ENCODE assay signal across 14 mouse cellular contexts in the genomic region with DNA sequence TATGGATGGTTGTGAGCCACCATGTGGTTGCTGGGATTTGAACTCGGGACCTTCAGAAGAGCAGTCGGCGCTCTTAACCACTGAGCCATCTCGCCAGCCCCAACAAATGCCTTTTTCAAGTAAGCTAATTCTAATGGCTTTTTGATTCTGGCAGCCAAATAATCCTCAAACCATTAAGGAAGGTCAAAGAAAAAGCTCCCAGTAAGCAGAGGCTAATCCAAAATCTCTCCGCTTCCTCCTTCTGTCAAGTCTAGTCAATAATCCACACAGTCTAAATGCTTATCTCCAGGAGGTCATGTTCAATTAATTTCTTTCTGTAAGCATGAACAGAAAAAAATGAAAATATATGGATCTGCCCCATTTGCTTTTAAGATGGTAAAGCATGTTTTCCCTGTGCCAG. TPM values are rescaled to one million over a fixed set of nuclear protein-coding genes. Genes with fewer than 3 reads are reported as not detected.
DNase-seq lines count a peak whose midpoint lies in the region; ATAC-seq and TF ChIP-seq lines count a peak whose summit lies in the region.
"Had no signal": no experiment of that assay in that cellular context is flagged by ENCODE, and none has a peak within 500 bp of the region (broad histone marks: within the 10 kb centered on the region; RNA-seq: fewer than 3 reads in every experiment).

No protein-coding gene starts in this region.

- no peaks in the 10 kb centered on the region for H3K27me3 ChIP-seq in forebrain, embryonic 13.5 days
- no peaks in the 10 kb centered on the region for H3K27me3 ChIP-seq in forebrain, embryonic 12.5 days
- H3K27me3 ChIP-seq in kidney, embryonic 15.5 days = no peaks in the 10 kb centered on the region
- no peaks in the 10 kb centered on the region for H3K27me3 ChIP-seq in kidney, adult 2 months (replicated peaks; ENCODE audit: control insufficient read depth, insufficient read depth, low read length)
- no peaks in the 10 kb centered on the region for H3K27me3 ChIP-seq in midbrain, embryonic 12.5 days
- H3K27me3 ChIP-seq in neural tube, embryonic 14.5 days (ENCODE audit: control insufficient read depth, insufficient read depth, low read length) = no peaks in the 10 kb centered on the region
- no peaks in the 10 kb centered on the region for H3K27me3 ChIP-seq in lung, postnatal 0 days (replicated peaks; ENCODE audit: insufficient read depth, low read length)

- no peak for DNase-seq in kidney, adult 2 months
- DNase-seq in right cerebral cortex, postnatal 36 days (ENCODE audit: low spot score in 2 of 2) = no peak
- DNase-seq in lung, postnatal 0 days (ENCODE audit: low spot score) = no peak
- DNase-seq: cerebellum, postnatal 14 days; gastrocnemius, adult 2 months had no signal

- ATAC-seq in forebrain, embryonic 13.5 days = no peak
- no peak for ATAC-seq in forebrain, embryonic 12.5 days (ENCODE audit: low FRiP score)
- no peak for ATAC-seq in kidney, embryonic 15.5 days (replicated peaks; ENCODE audit: low FRiP score)
- ATAC-seq in midbrain, embryonic 12.5 days (ENCODE audit: low FRiP score, low read depth) = no peak
- no peak for ATAC-seq in neural tube, embryonic 14.5 days (ENCODE audit: low read depth)
- ATAC-seq in lung, postnatal 0 days = no peak
- ATAC-seq: CD4-positive, CD25-positive, alpha-beta regulatory T cell, adult 4 months; forebrain, embryonic 16.5 days had no signal

- H3K9me3 ChIP-seq in forebrain, embryonic 13.5 days (replicated peaks) = no peaks in the 10 kb centered on the region
- no peaks in the 10 kb centered on the region for H3K9me3 ChIP-seq in forebrain, embryonic 12.5 days
- no peaks in the 10 kb centered on the region for H3K9me3 ChIP-seq in kidney, embryonic 15.5 days (replicated peaks)
- no peaks in the 10 kb centered on the region for H3K9me3 ChIP-seq in midbrain, embryonic 12.5 days
- H3K9me3 ChIP-seq in neural tube, embryonic 14.5 days (ENCODE audit: control insufficient read depth, low read length) = no peaks in the 10 kb centered on the region
- no peaks in the 10 kb centered on the region for H3K9me3 ChIP-seq in lung, postnatal 0 days (ENCODE audit: low read length)
- H3K9me3 ChIP-seq: embryonic facial prominence, embryonic 10.5 days had no signal

- no peak for TF ChIP-seq CTCF in kidney, adult 2 months (conservative IDR thresholded peaks at IDR 0.05; ENCODE audit: insufficient read depth, insufficient read length, low read depth, low read length)
- no peak for TF ChIP-seq CTCF in lung, postnatal 0 days (IDR thresholded peaks at IDR 0.05)

- H3K9ac ChIP-seq in forebrain, embryonic 13.5 days = no peak overlapping the region
- H3K9ac ChIP-seq in forebrain, embryonic 12.5 days = no peak overlapping the region
- H3K9ac ChIP-seq in kidney, embryonic 15.5 days = no peak overlapping the region
- H3K9ac ChIP-seq in midbrain, embryonic 12.5 days (replicated peaks) = no peak overlapping the region
- no peak overlapping the region for H3K9ac ChIP-seq in neural tube, embryonic 14.5 days (replicated peaks; ENCODE audit: low read depth, low read length)
- no peak overlapping the region for H3K9ac ChIP-seq in lung, postnatal 0 days (replicated peaks; ENCODE audit: low read depth)

- H3K4me1 ChIP-seq in forebrain, embryonic 13.5 days = peaks cover 41% of the 10 kb centered on the region
- H3K4me1 ChIP-seq in forebrain, embryonic 12.5 days = peaks cover 23% of the 10 kb centered on the region
- H3K4me1 ChIP-seq in kidney, embryonic 15.5 days = peaks cover 35% of the 10 kb centered on the region
- H3K4me1 ChIP-seq in kidney, adult 2 months (ENCODE audit: control insufficient read depth, insufficient read depth, low read length) = peaks cover 35% of the 10 kb centered on the region
- peaks cover 28% of the 10 kb centered on the region for H3K4me1 ChIP-seq in midbrain, embryonic 12.5 days
- H3K4me1 ChIP-seq in neural tube, embryonic 14.5 days (ENCODE audit: control insufficient read depth, insufficient read depth, low read length) = peaks cover 28% of the 10 kb centered on the region
- H3K4me1 ChIP-seq in lung, postnatal 0 days (ENCODE audit: insufficient read depth, low read depth, low read length) = peaks cover 11% of the 10 kb centered on the region; the same call in 1 of the 2 replicates

- WGBS in forebrain, embryonic 13.5 days = 85% methylated on average over 5 of the region's 5 CpGs
- WGBS in forebrain, embryonic 12.5 days = 84% methylated on average over 5 of the region's 5 CpGs
- 96% methylated on average over 5 of the region's 5 CpGs for WGBS in kidney, embryonic 15.5 days
- 91% methylated on average over 5 of the region's 5 CpGs for WGBS in kidney, adult 2 months
- WGBS in midbrain, embryonic 12.5 days = 75% methylated on average over 5 of the region's 5 CpGs
- 92% methylated on average over 5 of the region's 5 CpGs for WGBS in neural tube, embryonic 14.5 days
- 97% methylated on average over 5 of the region's 5 CpGs for WGBS in lung, postnatal 0 days

- H3K4me2 ChIP-seq in forebrain, embryonic 13.5 days = peak overlapping the region; percentile 71
- H3K4me2 ChIP-seq in forebrain, embryonic 12.5 days = no peak overlapping the region
- H3K4me2 ChIP-seq in kidney, embryonic 15.5 days = 0 out of 2 replicates have a peak overlapping the region, but pooled peaks have one; percentile 75
- peak overlapping the region; percentile 19; the same call in 1 of the 2 replicates for H3K4me2 ChIP-seq in midbrain, embryonic 12.5 days (replicated peaks)
- H3K4me2 ChIP-seq in neural tube, embryonic 14.5 days (ENCODE audit: low read depth, low read length) = peak overlapping the region; percentile 16; the same call in 1 of the 2 replicates
- H3K4me2 ChIP-seq in lung, postnatal 0 days (replicated peaks; ENCODE audit: low read depth, low read length) = no peak overlapping the region

- H3K27ac ChIP-seq in forebrain, embryonic 13.5 days = no peak overlapping the region
- no peak overlapping the region for H3K27ac ChIP-seq in forebrain, embryonic 12.5 days
- no peak overlapping the region for H3K27ac ChIP-seq in kidney, embryonic 15.5 days
- no peak overlapping the region for H3K27ac ChIP-seq in kidney, adult 2 months (ENCODE audit: insufficient read depth, low read depth, low read length)
- H3K27ac ChIP-seq in midbrain, embryonic 12.5 days (replicated peaks) = no peak overlapping the region
- H3K27ac ChIP-seq in neural tube, embryonic 14.5 days (ENCODE audit: low read depth, low read length) = no peak overlapping the region
- no peak overlapping the region for H3K27ac ChIP-seq in lung, postnatal 0 days (ENCODE audit: low read length)
- H3K27ac ChIP-seq: embryonic facial prominence, embryonic 10.5 days had no signal

- no peaks in the 10 kb centered on the region for H3K36me3 ChIP-seq in forebrain, embryonic 13.5 days (ENCODE audit: poor library complexity, severe bottlenecking)
- H3K36me3 ChIP-seq in forebrain, embryonic 12.5 days (replicated peaks) = no peaks in the 10 kb centered on the region
- no peaks in the 10 kb centered on the region for H3K36me3 ChIP-seq in kidney, embryonic 15.5 days
- H3K36me3 ChIP-seq in kidney, adult 2 months (ENCODE audit: control insufficient read depth, insufficient read depth, low read length) = no peaks in the 10 kb centered on the region
- H3K36me3 ChIP-seq in midbrain, embryonic 12.5 days = no peaks in the 10 kb centered on the region
- no peaks in the 10 kb centered on the region for H3K36me3 ChIP-seq in neural tube, embryonic 14.5 days (ENCODE audit: control insufficient read depth, insufficient read depth, low read length)
- H3K36me3 ChIP-seq in lung, postnatal 0 days (ENCODE audit: insufficient read depth, low read length) = no peaks in the 10 kb centered on the region
- H3K36me3 ChIP-seq: embryonic facial prominence, embryonic 10.5 days; G1E had no signal

- no peak for TF ChIP-seq POLR2A in kidney, adult 2 months (IDR thresholded peaks at IDR 0.05; ENCODE audit: low read depth, low read length)

- no peak for TF ChIP-seq EP300 in lung, postnatal 0 days (IDR thresholded peaks at IDR 0.05)

- H3K4me3 ChIP-seq in forebrain, embryonic 13.5 days = no peak overlapping the region
- no peak overlapping the region for H3K4me3 ChIP-seq in forebrain, embryonic 12.5 days (replicated peaks)
- H3K4me3 ChIP-seq in kidney, embryonic 15.5 days (replicated peaks) = no peak overlapping the region
- H3K4me3 ChIP-seq in kidney, adult 2 months (ENCODE audit: insufficient read depth, low read depth, low read length) = no peak overlapping the region
- H3K4me3 ChIP-seq in midbrain, embryonic 12.5 days = no peak overlapping the region
- no peak overlapping the region for H3K4me3 ChIP-seq in neural tube, embryonic 14.5 days (ENCODE audit: low read depth, low read length)
- H3K4me3 ChIP-seq in lung, postnatal 0 days (ENCODE audit: low read depth, low read length) = no peak overlapping the region

RNA-seq across cellular contexts. Expression of a gene that starts 2.0 kb away (rescaled TPM):
- 30.2 and 34.9 TPM in 2 replicates for polyA plus RNA-seq in forebrain, embryonic 13.5 days (2015; fragmentation: Nextera tagmentation; extraction: Ambion mirVana)
- 34.5 and 36.8 TPM in 2 replicates for polyA plus RNA-seq in forebrain, embryonic 12.5 days (2016; fragmentation: Nextera tagmentation; extraction: Ambion mirVana)
- 20.0 and 20.2 TPM in 2 replicates for polyA plus RNA-seq in kidney, embryonic 15.5 days (2015; fragmentation: Nextera tagmentation; extraction: Ambion mirVana)
- 7.0 and 9.1 TPM in 2 replicates for polyA plus RNA-seq in kidney, adult 2 months (2012; rRNA removed)
- polyA plus RNA-seq in midbrain, embryonic 12.5 days (2016; fragmentation: Nextera tagmentation; extraction: Ambion mirVana) = 31.5 and 35.1 TPM in 2 replicates
- polyA plus RNA-seq in neural tube, embryonic 14.5 days (2014; fragmentation: Nextera tagmentation; extraction: Ambion mirVana) = 37.5 and 40.3 TPM in 2 replicates
- 9.4 and 12.2 TPM in 2 replicates for polyA plus RNA-seq in lung, postnatal 0 days (2015; fragmentation: Nextera tagmentation; extraction: Ambion mirVana)

Comparison
In these comparisons a context has a peak if more than half of its experiments do, and no peak if none do; other contexts are left out.
1. H3K4me2 ChIP-seq: peak in forebrain, embryonic 13.5 days (single experiment), kidney, embryonic 15.5 days (single experiment), midbrain, embryonic 12.5 days (single experiment) and neural tube, embryonic 14.5 days (single experiment); none in forebrain, embryonic 12.5 days (single experiment) and lung, postnatal 0 days (single experiment).